Mouse (Mus musculus) bone marrow, adult 2 months (tissue): ENCODE data around the gene Perm1.

ENCODE experiments used
- CTCF ChIP-seq: fragments of 200-500 bp; IDR thresholded peaks from 2 replicates; pipeline ENCODE4 v1.5.1; 2011; ENCODE audit warnings: low read length, control low read depth; ENCODE audit not compliant: control insufficient read depth, insufficient read depth
- POLR2A ChIP-seq: fragments of 200-500 bp; IDR thresholded peaks from 2 replicates; pipeline ENCODE4 v1.6.1; 2011; ENCODE audit warnings: low read depth, mild to moderate bottlenecking, control low read depth, low read length, borderline replicate concordance; ENCODE audit not compliant: control insufficient read depth

- TF ChIP-seq CTCF (no peak), POLR2A (no peak)
These were observed 8.6 kb downstream of the Perm1 start for GRCm38 (mm10) chr4:156224276-156224675.
